Mouse (Mus musculus) erythroblast, embryonic 14.5 days (primary cell): ENCODE measurements around the gene Gsdmc3. TPM values are rescaled to one million over a fixed set of nuclear protein-coding genes. Genes with fewer than 3 reads are reported as not detected.
"Not testable (repeated sequence)": the region's sequence is repeated elsewhere in the genome, so short reads cannot be mapped to it uniquely, and the experiment has no call there.

ENCODE experiments used
- H3K27me3 ChIP-seq: 2 replicates; pipeline ENCODE4 v1.6.1; 2012; ENCODE audit warnings: inconsistent platforms; ENCODE audit not compliant: control insufficient read depth
- H3K36me3 ChIP-seq: 2 replicates; pipeline ENCODE4 v1.6.1; 2012; ENCODE audit warnings: mild to moderate bottlenecking, inconsistent platforms; ENCODE audit not compliant: control insufficient read depth
- H3K4me1 ChIP-seq: 2 replicates; pipeline ENCODE4 v1.6.1; 2012; ENCODE audit warnings: inconsistent platforms; ENCODE audit not compliant: control insufficient read depth
- H3K4me3 ChIP-seq: replicated peaks from 2 replicates; pipeline ENCODE3; 2012; ENCODE audit warnings: moderate library complexity, mild to moderate bottlenecking, inconsistent platforms
- H3K9me3 ChIP-seq: 2 replicates; pipeline ENCODE4 v1.6.1; 2012; ENCODE audit warnings: low read length, inconsistent platforms, mixed read lengths; ENCODE audit not compliant: control insufficient read depth
- GATA1 ChIP-seq: IDR thresholded peaks from 2 replicates; pipeline ENCODE4 v1.6.1; 2012; ENCODE audit warnings: low read length, inconsistent platforms, mixed read lengths
- TAL1 ChIP-seq: IDR thresholded peaks from 3 replicates; pipeline ENCODE4 v1.6.1; 2012; ENCODE audit warnings: low read length, inconsistent platforms, mixed read lengths
- polyA plus RNA-seq: library from polyadenylated mRNA; stranded (reverse); fragments of >175 nt; gene quantifications from 2 replicates; pipeline ENCODE4 v1.2.3, GENCODE M21; 2012

Gsdmc3 gene
- not detected in 2 replicates for polyA plus RNA-seq

GRCm38 (mm10) chr15:63878458-63878857 is at the start of gene Gsdmc3:
Gene Gsdmc3, minus strand, starts transcription at chr15:63878558.
- H3K27me3 ChIP-seq, H3K9me3 ChIP-seq, H3K4me3 ChIP-seq, H3K4me1 ChIP-seq, H3K36me3 ChIP-seq: not testable (repeated sequence)

- TF ChIP-seq GATA1 (no peak), TAL1 (no peak)
- no peaks in the 10 kb centered on the region for H3K4me1 ChIP-seq
- H3K27me3 ChIP-seq = no peaks in the 10 kb centered on the region
- H3K9me3 ChIP-seq = no peaks in the 10 kb centered on the region
- H3K4me3 ChIP-seq = no peak overlapping the region
- H3K36me3 ChIP-seq = peaks cover 14% of the 10 kb centered on the region
Measured at GRCm38 (mm10) chr15:63926201-63926600, 47.8 kb upstream of the Gsdmc3 start.

- peaks cover 6% of the 10 kb centered on the region for H3K36me3 ChIP-seq
- no peaks in the 10 kb centered on the region for H3K4me1 ChIP-seq
Measured at GRCm38 (mm10) chr15:63924484-63924883, 46.1 kb upstream of the Gsdmc3 start.

GRCm38 (mm10) chr15:63921618-63922017 is 43.3 kb upstream of the Gsdmc3 start:
- not testable (repeated sequence) for H3K27me3 ChIP-seq, H3K4me1 ChIP-seq, H3K4me3 ChIP-seq, H3K9me3 ChIP-seq, H3K36me3 ChIP-seq

More at GRCm38 (mm10) chr15:63924484-63924883, 46.1 kb upstream of the Gsdmc3 start:
- Histone ChIP-seq H3K9me3 (no peaks in the 10 kb centered on the region), H3K4me3 (no peak overlapping the region), H3K27me3 (no peaks in the 10 kb centered on the region)
- TF ChIP-seq TAL1 (no peak), GATA1 (no peak)

GRCm38 (mm10) chr15:63919728-63920127 is 41.4 kb upstream of the Gsdmc3 start:
- not testable (repeated sequence) for H3K4me1 ChIP-seq, H3K4me3 ChIP-seq, H3K9me3 ChIP-seq, H3K27me3 ChIP-seq, H3K36me3 ChIP-seq

GRCm38 (mm10) chr15:63916584-63916983 is 38.2 kb upstream of the Gsdmc3 start:
- not testable (repeated sequence) for H3K9me3 ChIP-seq, H3K36me3 ChIP-seq, H3K4me3 ChIP-seq, H3K27me3 ChIP-seq, H3K4me1 ChIP-seq

- not testable (repeated sequence) for H3K27me3 ChIP-seq, H3K4me3 ChIP-seq, H3K4me1 ChIP-seq, H3K36me3 ChIP-seq, H3K9me3 ChIP-seq
Measured at GRCm38 (mm10) chr15:63912197-63912596, 33.8 kb upstream of the Gsdmc3 start, which contains the start of gene Gsdmc4. Gene Gsdmc4, minus strand, starts transcription at chr15:63912297.

- not testable (repeated sequence) for H3K4me1 ChIP-seq, H3K4me3 ChIP-seq, H3K27me3 ChIP-seq, H3K36me3 ChIP-seq, H3K9me3 ChIP-seq
Measured at GRCm38 (mm10) chr15:63909896-63910295, 31.5 kb upstream of the Gsdmc3 start.

- not testable (repeated sequence) for H3K4me3 ChIP-seq, H3K27me3 ChIP-seq, H3K4me1 ChIP-seq, H3K36me3 ChIP-seq, H3K9me3 ChIP-seq
Measured at GRCm38 (mm10) chr15:63895560-63896353, 17.4 kb upstream of the Gsdmc3 start.

GRCm38 (mm10) chr15:63888440-63888839 is 10.1 kb upstream of the Gsdmc3 start:
- not testable (repeated sequence) for H3K4me3 ChIP-seq, H3K9me3 ChIP-seq, H3K27me3 ChIP-seq, H3K36me3 ChIP-seq, H3K4me1 ChIP-seq

- not testable (repeated sequence) for H3K4me3 ChIP-seq, H3K4me1 ChIP-seq, H3K27me3 ChIP-seq, H3K36me3 ChIP-seq, H3K9me3 ChIP-seq
Measured at GRCm38 (mm10) chr15:63887949-63888348, 9.6 kb upstream of the Gsdmc3 start.

- H3K36me3 ChIP-seq, H3K27me3 ChIP-seq, H3K9me3 ChIP-seq, H3K4me3 ChIP-seq, H3K4me1 ChIP-seq: not testable (repeated sequence)
Measured at GRCm38 (mm10) chr15:63876160-63876559, 2.2 kb downstream of the Gsdmc3 start.

GRCm38 (mm10) chr15:63861965-63862364 is 16.4 kb downstream of the Gsdmc3 start:
- not testable (repeated sequence) for H3K36me3 ChIP-seq, H3K9me3 ChIP-seq, H3K4me3 ChIP-seq, H3K4me1 ChIP-seq, H3K27me3 ChIP-seq
